Mouse (Mus musculus): ENCODE data around the gene Phlda3. TPM values are rescaled to one million over a fixed set of nuclear protein-coding genes. Genes with fewer than 3 reads are reported as not detected.
A peak's percentile ranks its signal among the peaks of the same experiment; 100 is the strongest.

Phlda3 gene
- total RNA-seq, 2 experiments from 2014 or later = 11.0 to 11.7 TPM

- no peak for DNase-seq
These were observed 6.2 kb upstream of the Phlda3 start for GRCm38 (mm10) chr1:135759685-135760084.

DNA sequence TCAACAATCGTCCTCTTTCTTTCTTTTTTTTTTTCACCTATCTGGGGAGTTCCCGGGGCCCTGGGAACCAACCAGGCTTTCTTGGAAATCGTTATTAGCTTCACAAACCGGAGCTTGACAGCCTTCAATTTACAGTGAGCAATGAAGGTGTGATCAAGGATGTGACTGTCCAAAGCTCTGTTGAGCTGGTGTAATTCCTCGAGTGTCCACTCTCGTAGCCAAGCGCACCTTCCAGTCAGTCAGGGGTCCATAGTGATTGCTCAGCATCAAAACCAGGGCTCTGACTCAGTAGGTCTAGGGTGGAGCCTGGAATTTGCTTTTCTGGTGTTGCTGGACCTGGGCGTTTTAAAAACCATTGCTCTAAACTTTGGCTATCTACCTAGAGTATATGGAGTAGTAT lies 5.7 kb upstream of the Phlda3 start:
- DNase-seq = no peak

GRCm38 (mm10) chr1:135761728-135762127 lies 4.2 kb upstream of the Phlda3 start:
- DNase-seq = no peak

DNA sequence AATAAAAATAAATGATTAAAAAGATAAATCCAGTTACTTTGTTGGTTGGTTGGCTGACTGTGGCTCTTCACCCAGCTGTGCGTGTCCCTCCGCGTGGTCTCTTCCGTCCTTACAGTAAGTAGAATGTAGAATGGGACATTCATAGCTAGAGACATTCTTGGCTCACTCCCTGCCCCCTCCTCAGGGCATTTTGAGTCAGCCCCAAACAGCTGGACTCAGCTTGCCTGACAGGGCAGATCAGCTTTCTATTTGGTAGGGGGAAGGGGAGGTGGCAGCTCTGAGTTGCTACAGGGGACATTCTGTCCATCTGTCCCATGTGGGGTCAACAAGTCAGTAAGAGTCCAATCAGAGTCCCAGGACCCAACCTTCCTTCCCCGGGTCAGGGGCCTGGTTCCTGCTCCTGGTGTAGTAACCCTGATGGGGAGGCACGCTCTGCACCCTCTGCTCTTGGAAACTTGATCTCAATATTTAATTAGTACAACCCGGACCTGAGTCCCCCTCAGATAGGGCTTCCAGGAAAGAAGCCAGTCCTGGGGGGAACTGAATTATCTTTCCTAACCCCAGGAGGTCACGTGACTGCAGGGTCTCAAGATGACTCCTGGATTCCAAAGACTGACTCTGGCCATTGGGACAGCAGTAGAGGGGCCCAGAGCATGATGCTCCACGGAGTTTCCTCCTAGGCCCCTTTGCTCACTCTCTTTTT lies 2.3 kb upstream of the Phlda3 start:
- peak in 1 of 2 experiments; percentile 55 for DNase-seq

DNA sequence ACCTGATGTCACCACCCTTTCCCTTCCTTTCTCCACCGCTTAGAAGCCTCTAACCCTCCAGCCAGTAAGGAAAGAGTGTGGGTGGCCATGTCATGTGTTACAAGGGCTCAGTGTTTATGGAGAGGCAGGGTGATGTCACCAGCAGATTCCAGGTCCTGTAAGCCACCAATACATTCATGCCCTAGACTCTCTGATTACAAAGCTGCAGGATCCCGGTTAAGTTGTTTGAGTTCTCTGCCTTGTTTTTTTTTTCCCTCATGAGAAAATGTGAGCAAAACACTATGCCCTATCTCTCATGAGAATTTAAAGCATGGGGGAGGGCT lies 1.8 kb upstream of the Phlda3 start:
- DNase-seq = no peak

GRCm38 (mm10) chr1:135766592-135767306 lies 830 bp downstream of the Phlda3 start:
- DNase-seq = peak in 1 of 2 experiments; percentile 40

DNA sequence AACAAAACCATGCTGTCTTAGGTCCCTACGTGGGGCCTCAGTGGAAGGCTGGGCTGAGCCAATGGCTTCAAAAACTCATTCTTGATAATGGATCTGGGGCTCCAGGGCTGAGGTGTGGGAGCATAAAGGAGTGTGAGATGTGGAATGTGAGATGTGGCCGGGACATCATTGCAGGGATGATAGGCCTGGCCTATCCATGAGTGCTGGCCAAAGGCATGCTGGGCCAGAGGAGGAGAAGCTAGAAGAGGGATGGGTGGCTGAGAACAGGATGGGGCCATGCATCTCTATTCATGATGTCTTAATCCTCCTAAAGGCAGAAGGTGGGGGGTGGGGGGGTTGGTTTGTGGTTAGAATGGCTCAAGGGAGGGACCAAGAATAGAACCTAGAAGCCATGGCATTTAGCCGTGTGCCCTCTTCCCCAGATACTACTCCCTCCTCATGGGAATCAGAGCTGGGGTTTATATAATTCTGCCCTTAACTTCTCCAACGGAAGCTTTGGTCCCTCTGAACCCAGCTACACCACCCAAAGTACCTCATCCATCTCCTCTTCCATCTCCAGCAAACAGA lies 1.5 kb downstream of the Phlda3 start:
- no peak for DNase-seq

- no peak for DNase-seq
These were observed 2.5 kb downstream of the Phlda3 start for GRCm38 (mm10) chr1:135768400-135768799.

GRCm38 (mm10) chr1:135770237-135770636 lies 4.3 kb downstream of the Phlda3 start:
- no peak for DNase-seq

- peak; percentile 58 to 83 for DNase-seq
These were observed 5.1 kb downstream of the Phlda3 start for GRCm38 (mm10) chr1:135770896-135771572.

GRCm38 (mm10) chr1:135771573-135771970 lies 5.7 kb downstream of the Phlda3 start:
- DNase-seq = no peak

GRCm38 (mm10) chr1:135776596-135776995 lies 10.7 kb downstream of the Phlda3 start:
- peak in 1 of 2 experiments; percentile 48 for DNase-seq

DNA sequence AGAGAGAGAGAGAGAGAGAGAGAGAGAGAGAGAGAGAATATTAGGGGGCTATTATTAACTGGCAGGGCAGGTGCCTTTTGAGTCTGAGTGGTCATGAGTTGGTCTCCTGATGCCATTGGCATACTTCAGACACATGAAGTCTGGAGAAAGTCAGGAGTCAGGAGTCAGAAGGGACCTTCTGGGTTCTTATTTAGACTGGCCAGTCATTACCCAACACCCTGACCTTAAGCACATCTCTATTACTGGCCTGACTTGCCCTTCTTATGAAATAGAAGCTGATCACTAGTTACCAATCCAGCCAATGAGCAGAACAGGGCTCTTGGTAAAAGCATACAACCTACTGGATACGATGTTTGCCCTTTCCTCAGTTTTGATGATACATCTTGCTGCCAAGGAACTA lies 11.1 kb downstream of the Phlda3 start:
- no peak for DNase-seq

GRCm38 (mm10) chr1:135778780-135779535 lies 13.0 kb downstream of the Phlda3 start, which contains the start of gene Tnni1:
TSS of gene Tnni1 (plus strand) at chr1:135779434.
- peak; percentile 50 to 56 for DNase-seq

DNA sequence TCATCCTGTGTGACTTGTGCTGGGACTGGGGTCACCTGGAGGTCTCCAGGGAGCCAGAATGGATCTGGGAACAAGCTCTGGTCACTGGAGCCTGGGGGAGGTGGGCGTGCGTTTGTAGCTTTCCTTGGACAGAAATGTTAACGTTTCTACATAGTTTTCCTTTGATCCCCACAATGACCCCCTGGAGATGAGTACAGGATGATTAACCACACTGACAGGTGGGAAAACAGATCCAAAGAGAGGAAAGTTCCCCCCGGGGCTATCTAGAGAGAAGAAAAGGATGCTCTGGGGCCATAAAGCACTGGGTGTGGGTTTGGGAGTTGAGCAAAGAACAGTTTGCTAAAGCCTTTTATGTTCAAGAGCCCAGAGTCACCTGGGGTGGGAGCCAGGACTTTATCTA lies 14.7 kb downstream of the Phlda3 start:
- no peak for DNase-seq

- DNase-seq = peak; percentile 82 to 89
These were observed 15.3 kb downstream of the Phlda3 start for GRCm38 (mm10) chr1:135781220-135781619.

DNA sequence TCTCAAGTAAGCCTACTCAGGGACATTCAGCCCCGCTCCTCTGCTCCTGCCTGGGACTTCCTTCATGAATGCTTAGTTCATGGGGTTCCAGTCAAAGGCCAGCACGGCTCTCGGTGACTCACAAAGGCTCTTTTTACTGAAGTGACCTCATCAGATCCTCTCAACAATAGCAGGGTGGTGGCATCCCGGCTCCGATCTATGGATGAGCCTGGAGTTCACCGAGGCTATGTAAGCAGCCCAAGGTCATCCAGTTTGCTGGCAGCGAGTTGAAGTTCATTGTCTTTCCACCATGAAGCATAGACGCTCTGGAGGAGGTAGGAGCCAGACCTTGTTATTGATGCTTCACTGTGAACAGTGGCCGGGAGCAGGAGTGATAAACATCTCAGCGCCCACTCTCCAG lies 16.9 kb downstream of the Phlda3 start:
- no peak for DNase-seq

DNA sequence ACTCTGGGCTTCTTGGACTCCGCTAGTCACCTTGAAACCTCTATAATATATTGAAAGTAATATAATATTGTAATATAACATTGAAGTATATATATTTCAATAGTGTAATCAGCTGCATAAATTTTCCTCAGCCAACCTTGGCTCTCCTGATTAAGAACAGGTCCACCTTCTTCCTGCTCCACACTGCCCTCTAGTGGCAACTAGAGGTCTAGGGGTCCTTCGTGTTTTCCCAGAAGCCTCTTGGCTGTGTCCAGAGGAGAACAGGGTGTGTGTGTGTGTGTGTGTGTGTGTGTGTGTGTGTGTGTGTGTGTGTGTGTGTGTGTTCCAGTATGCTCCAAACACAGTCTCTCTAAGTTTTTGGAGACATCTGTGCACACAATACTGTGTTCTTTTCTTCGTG lies 21.9 kb downstream of the Phlda3 start:
- DNase-seq = peak; percentile 76 to 87

GRCm38 (mm10) chr1:135788708-135789107 lies 22.8 kb downstream of the Phlda3 start:
- peak; percentile 54 to 60 for DNase-seq

- DNase-seq = peak; percentile 68 to 89
These were observed 23.9 kb downstream of the Phlda3 start for GRCm38 (mm10) chr1:135789815-135790214.

- DNase-seq = no peak
These were observed 26.4 kb downstream of the Phlda3 start for GRCm38 (mm10) chr1:135792143-135792939.
